Mouse (Mus musculus) embryonic facial prominence, embryonic 13.5 days (tissue): ENCODE results near the gene Crocc2. TPM values are rescaled to one million over a fixed set of nuclear protein-coding genes. Genes with fewer than 3 reads are reported as not detected.
A peak's percentile ranks its signal among the peaks of the same experiment; 100 is the strongest.

Source experiments
- ATAC-seq: fragments of 200-750 bp; cut with Nextera tagmentation; 2 replicates; pipeline ENCODE4 v1.8.0; 2017; ENCODE audit warnings: low read depth; ENCODE audit not compliant: insufficient number of reproducible peaks, insufficient read depth, low FRiP score, low TSS enrichment
- H3K27ac ChIP-seq: fragments of 300-500 bp; sonication (generic); 2 replicates; pipeline ENCODE4 v1.5.1; 2015; ENCODE audit warnings: moderate library complexity, mild to moderate bottlenecking, inconsistent platforms
- H3K27me3 ChIP-seq: fragments of 300-500 bp; sonication (generic); 2 replicates; pipeline ENCODE4 v1.6.1; 2015; ENCODE audit warnings: mild to moderate bottlenecking, inconsistent platforms
- H3K36me3 ChIP-seq: fragments of 300-500 bp; sonication (generic); 2 replicates; pipeline ENCODE4 v1.6.1; 2015; ENCODE audit warnings: mild to moderate bottlenecking, inconsistent platforms
- H3K4me1 ChIP-seq: fragments of 300-500 bp; sonication (generic); 2 replicates; pipeline ENCODE4 v1.6.1; 2015; ENCODE audit warnings: inconsistent platforms
- H3K4me2 ChIP-seq: fragments of 300-500 bp; sonication (generic); 2 replicates; pipeline ENCODE4 v1.6.1; 2015; ENCODE audit warnings: moderate library complexity, mild to moderate bottlenecking, inconsistent platforms
- H3K4me3 ChIP-seq: fragments of 300-500 bp; sonication (generic); 2 replicates; pipeline ENCODE4 v1.5.1; 2015; ENCODE audit warnings: mild to moderate bottlenecking, inconsistent platforms
- H3K9ac ChIP-seq: fragments of 300-500 bp; sonication (generic); 2 replicates; pipeline ENCODE4 v1.6.1; 2015; ENCODE audit warnings: mild to moderate bottlenecking, inconsistent platforms
- H3K9me3 ChIP-seq: fragments of 300-500 bp; sonication (generic); 2 replicates; pipeline ENCODE4 v1.6.1; 2016; ENCODE audit warnings: inconsistent platforms
- WGBS: fragments of 180-500 bp; shearing (Covaris S2); methylation state at CpG from one replicate; pipeline ENCODE4 v1.1.7; 2015; ENCODE audit warnings: mixed read lengths; 5-methylcytosine and 5-hydroxymethylcytosine counted together
- polyA plus RNA-seq: library from polyadenylated mRNA; unstranded; fragments of >200 nt; fragmentation: Nextera tagmentation; extraction: Ambion mirVana; gene quantifications from 2 replicates; pipeline ENCODE4 v1.2.1, GENCODE M21; 2015

Gene Crocc2
- 0.04 and 0.08 TPM in 2 replicates for polyA plus RNA-seq

DNA sequence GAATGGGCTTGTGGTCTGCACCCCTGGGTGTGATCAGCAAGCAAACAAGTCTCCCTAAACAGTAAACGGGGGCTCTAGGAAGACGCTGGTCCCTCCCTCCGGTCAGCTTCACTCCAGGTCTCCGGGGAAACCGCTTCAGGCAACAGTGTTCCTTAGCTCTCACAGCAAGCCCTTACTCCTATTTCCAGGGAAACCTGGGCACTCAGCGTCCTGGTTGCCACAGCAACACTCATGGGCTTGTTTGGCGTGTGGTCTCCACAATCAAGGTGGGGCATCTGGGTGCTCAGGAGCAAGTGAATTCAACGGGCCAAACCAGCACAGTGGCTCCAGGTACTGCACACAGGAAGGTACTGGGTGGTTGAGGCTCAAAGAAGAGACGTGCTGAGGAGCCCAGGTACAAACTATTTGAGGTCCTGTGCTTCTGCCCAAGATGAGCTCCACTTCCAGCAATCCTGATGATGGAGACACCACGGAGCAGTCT, at the start of gene Crocc2:
Gene Crocc2, plus strand, starts transcription at position 431 of the 481 bp plus-strand sequence.
- Histone ChIP-seq H3K9me3 (no peaks in the 10 kb centered on the region), H3K27me3 (peaks cover 3% of the 10 kb centered on the region; the same call in 1 of the 2 replicates), H3K4me1 (peaks cover 4% of the 10 kb centered on the region; the same call in 1 of the 2 replicates), H3K4me2 (no peak within 1 kb of the TSS), H3K4me3 (no peak within 1 kb of the TSS), H3K27ac (no peak within 1 kb of the TSS), H3K36me3 (no peaks in the 10 kb centered on the region), H3K9ac (no peak within 1 kb of the TSS)
- WGBS: 35% methylated on average over 10 of the region's 10 CpGs
- ATAC-seq: no peak

DNA sequence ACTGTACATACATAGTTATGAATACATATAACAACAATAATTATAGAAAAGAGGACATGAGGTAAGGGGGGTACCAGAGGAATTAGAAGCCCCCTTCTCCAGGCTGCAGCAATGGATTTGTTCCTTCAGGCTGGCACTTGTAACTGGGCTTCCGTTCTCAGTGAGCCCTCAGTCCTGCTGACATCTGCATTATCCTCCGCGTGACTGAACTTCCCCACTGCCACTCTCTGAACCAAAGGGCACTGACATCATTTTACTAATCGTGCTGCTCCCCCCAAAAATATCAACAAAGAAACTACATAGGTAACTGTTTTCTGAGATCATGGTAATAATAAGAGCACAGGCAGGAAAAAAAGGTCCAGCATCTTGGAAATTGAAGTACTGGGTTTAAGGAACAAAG, 49.7 kb upstream of the Crocc2 start:
- H3K27ac ChIP-seq: no peak overlapping the region
- H3K4me2 ChIP-seq: no peak overlapping the region
- no peak overlapping the region for H3K9ac ChIP-seq
- H3K36me3 ChIP-seq: no peaks in the 10 kb centered on the region
- H3K4me1 ChIP-seq: peaks cover 14% of the 10 kb centered on the region
- H3K4me3 ChIP-seq: no peak overlapping the region
- no peaks in the 10 kb centered on the region for H3K9me3 ChIP-seq
- WGBS: 31% methylated on average over 4 of the region's 4 CpGs
- ATAC-seq: no peak
- H3K27me3 ChIP-seq: no peaks in the 10 kb centered on the region

DNA sequence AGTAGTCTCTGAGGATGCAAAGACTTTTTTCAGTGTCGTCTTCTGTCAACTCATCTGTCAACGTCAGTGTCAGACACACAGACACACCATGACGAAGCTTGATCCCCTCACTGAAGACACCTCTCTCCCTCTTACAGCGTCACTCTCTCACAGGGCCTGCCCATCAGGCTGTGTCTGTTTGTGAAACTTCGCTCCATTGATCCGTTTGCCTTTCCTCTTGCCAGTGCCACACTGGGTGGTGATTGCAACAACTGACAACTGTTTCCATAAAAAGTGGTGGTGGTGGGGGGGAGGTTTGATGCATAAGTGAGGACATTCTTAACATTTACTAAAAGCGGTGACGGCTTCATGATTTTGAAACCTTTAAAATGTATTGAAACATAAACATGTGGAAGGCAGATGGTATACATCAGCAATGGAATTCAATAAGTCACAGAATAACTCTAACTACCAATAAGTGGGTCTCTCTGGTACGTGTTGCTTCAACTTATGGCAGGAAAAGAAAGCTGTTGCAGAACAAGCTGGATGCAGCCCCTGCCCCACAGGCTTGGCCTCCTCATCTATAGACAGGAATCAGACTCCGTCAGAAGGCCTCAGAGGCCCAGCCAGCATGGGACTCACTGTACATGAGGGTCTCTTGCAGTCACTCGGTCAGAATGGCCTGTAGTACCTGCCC, 45.2 kb upstream of the Crocc2 start:
- H3K4me2 ChIP-seq: no peak overlapping the region
- H3K9me3 ChIP-seq: no peaks in the 10 kb centered on the region
- peak overlapping the region; percentile 71; the same call in 1 of the 2 replicates for H3K27ac ChIP-seq
- peaks cover 9% of the 10 kb centered on the region for H3K4me1 ChIP-seq
- H3K27me3 ChIP-seq: no peaks in the 10 kb centered on the region
- H3K4me3 ChIP-seq: no peak overlapping the region
- no peak for ATAC-seq
- no peaks in the 10 kb centered on the region for H3K36me3 ChIP-seq
- H3K9ac ChIP-seq: no peak overlapping the region
- whole genome bisulfite sequencing: 58% methylated on average over 11 of the region's 11 CpGs

DNA sequence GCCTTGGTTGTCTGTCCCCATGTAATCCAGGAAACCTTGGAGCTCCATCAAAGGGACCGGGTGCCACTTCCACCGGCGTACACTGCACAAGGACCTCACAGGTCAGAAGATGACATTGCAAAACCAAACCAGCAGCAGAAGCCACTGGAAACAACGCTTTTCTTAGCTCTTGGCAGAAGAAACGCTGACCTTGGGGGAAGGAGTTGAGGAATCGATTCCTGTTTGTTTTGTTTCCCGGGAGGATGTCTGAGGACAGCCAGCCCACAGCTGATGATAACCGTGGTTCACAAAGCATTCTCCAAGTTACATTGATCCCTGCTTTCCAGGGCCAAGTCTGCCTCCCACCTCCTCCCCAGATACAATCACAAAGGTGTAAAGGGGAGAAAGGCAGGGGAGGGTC, 44.5 kb upstream of the Crocc2 start:
- ATAC-seq: no peak
- Histone ChIP-seq H3K9me3 (no peaks in the 10 kb centered on the region), H3K27ac (no peak overlapping the region), H3K4me1 (peaks cover 16% of the 10 kb centered on the region), H3K9ac (no peak overlapping the region), H3K27me3 (no peaks in the 10 kb centered on the region), H3K4me3 (no peak overlapping the region), H3K4me2 (no peak overlapping the region), H3K36me3 (no peaks in the 10 kb centered on the region)
- WGBS: 77% methylated on average over 8 of the region's 8 CpGs

DNA sequence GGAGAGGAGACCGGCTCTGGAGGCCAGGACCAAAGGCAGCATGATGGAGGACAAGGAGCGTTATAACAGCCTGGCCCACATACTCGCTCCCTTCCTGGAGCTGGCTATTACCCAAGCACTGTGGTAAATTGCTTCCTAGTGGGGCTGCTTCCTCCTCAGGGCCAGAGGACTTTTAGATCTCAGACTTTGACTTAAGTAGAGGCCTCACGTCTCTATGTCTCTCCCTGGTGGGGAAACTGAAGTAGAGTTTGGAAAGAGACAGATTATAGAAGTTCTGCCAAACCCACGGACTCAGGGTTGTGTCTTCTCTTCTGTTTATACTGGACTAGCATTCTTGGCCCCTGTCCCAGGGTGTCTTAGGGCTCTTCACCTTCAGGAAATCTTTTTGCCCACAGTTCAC, 43.3 kb upstream of the Crocc2 start:
- no peak overlapping the region for H3K4me2 ChIP-seq
- H3K9me3 ChIP-seq: no peaks in the 10 kb centered on the region
- no peak overlapping the region for H3K4me3 ChIP-seq
- no peak overlapping the region for H3K9ac ChIP-seq
- H3K27me3 ChIP-seq: no peaks in the 10 kb centered on the region
- no peaks in the 10 kb centered on the region for H3K36me3 ChIP-seq
- 56% methylated on average over 5 of the region's 5 CpGs for WGBS
- H3K27ac ChIP-seq: no peak overlapping the region
- peaks cover 20% of the 10 kb centered on the region for H3K4me1 ChIP-seq
- no peak for ATAC-seq

DNA sequence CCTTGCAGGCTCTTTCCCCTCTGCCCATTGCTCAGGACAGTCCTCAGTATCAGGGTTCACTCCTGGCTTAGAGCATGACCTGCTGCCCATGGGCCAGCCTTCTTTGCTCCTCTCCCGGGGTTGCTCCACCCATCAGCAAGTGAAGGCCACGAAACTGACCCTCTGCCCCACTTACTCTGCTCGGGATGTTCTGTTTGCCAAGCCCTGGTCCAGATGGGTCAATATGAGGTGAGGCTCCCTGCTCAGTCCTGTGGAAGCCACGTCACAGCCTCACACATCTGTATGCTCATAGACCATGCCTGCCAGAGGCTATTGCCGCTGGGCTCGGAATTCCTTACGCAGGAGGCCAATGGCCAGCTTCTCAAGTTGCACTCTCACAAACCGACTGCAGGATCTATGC, 40.3 kb upstream of the Crocc2 start:
- H3K27ac ChIP-seq: no peak overlapping the region
- no peak overlapping the region for H3K4me2 ChIP-seq
- H3K36me3 ChIP-seq: no peaks in the 10 kb centered on the region
- H3K4me1 ChIP-seq: peaks cover 20% of the 10 kb centered on the region
- H3K27me3 ChIP-seq: no peaks in the 10 kb centered on the region
- no peak overlapping the region for H3K9ac ChIP-seq
- no peaks in the 10 kb centered on the region for H3K9me3 ChIP-seq
- no peak overlapping the region for H3K4me3 ChIP-seq
- ATAC-seq: no peak
- 74% methylated on average over 8 of the region's 8 CpGs for WGBS

DNA sequence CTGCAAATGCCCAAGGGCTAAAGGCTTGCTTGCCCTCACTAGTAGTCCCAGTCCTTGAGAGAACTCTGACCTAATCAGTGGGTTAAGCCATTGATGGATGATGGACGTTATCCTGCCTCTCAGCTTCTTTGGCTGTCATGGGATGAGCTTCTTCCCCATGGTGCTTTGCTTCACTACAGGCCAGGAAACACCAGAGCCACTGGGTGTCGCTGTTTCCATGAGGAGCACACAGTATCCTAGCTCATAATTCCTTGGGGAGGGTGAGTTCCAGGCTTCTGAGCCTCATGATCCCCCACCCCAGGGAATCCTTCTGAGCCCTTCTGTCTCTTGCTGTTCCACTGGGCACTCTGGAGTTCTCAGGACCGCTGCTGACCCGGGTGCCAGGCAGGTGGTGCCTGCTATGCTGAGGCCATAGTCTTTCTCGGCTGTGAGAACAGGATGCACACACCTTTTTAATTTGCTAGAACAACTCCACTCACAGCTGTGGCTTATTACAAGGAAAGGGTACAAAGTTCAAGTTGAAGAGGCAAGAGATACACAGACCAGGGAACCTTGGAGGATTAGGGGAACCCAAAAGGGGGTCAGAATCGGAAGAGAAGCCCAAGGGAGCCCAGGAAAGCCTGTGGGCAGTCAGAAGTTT, 39.7 kb upstream of the Crocc2 start:
- ATAC-seq: 0 out of 2 replicates have a peak, but pooled peaks have one; percentile 38
- no peaks in the 10 kb centered on the region for H3K27me3 ChIP-seq
- no peak overlapping the region for H3K9ac ChIP-seq

DNA sequence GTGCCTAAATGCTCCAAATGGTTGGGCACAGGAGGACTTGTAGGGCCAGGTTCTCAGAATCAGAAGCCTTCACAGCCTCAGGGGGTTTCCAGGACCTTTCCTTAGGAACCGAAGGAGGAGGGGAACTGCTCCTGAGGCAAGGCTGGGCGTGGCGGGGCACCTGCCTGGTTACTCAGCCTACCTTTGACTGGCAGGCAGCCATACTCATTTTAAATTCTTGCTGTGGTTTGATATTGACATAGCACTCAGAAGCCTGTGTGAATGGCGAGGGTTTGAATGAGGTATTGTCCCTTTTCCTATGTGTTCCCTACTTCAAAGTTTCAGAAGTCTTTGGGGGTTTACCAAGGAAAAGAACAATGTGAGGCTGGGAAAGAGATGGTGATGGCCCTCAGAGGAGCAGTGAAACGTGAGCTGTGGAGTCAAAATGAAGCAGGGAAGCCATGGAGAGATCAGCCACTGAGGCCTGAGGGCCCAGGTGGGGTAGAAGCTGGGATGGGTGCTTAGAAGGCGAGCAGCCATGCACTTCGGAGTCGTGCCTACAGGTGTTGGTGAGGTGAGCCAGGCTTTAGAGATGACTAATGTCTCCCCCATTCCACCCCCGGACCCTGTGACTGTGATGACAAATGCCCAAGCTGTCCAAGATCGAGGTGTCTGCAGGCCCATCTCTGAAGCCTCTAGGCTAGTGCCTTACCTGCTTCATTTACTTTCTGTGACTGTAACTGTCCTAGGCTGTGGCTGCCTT, 38.1 kb upstream of the Crocc2 start:
- Histone ChIP-seq H3K4me1 (peaks cover 11% of the 10 kb centered on the region), H3K36me3 (no peaks in the 10 kb centered on the region), H3K4me2 (no peak overlapping the region), H3K4me3 (no peak overlapping the region), H3K27ac (no peak overlapping the region), H3K27me3 (no peaks in the 10 kb centered on the region), H3K9ac (no peak overlapping the region), H3K9me3 (no peaks in the 10 kb centered on the region)
- no peak for ATAC-seq
- WGBS: 62% methylated on average over 10 of the region's 10 CpGs

More for the DNA sequence above, 39.7 kb upstream of the Crocc2 start:
- Histone ChIP-seq H3K4me2 (peak overlapping the region; percentile 3; the same call in 1 of the 2 replicates), H3K36me3 (no peaks in the 10 kb centered on the region), H3K4me1 (peaks cover 16% of the 10 kb centered on the region), H3K27ac (no peak overlapping the region), H3K4me3 (no peak overlapping the region), H3K9me3 (no peaks in the 10 kb centered on the region)
- WGBS: 9% methylated on average over 6 of the region's 6 CpGs

DNA sequence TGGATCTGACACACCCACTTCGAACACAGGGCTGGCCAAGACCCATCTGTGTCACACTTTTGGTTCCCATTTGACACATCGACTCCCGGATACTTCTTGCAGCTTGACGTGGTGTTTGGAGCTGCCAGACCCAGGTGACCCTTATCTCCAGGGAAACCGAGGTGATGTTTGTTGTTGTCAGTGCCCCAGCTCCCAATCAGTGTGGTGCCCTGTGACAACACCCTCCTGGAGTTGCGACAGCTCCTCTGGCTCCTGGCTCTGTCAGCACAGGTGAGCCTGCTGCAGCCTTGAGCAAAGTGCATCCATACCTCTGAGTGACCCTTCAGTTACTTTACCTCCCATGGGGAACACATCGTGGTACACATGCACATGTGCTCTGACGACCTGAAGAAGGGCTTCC, 35.8 kb upstream of the Crocc2 start:
- 66% methylated on average over 8 of the region's 8 CpGs for WGBS
- no peak for ATAC-seq
- Histone ChIP-seq H3K27ac (no peak overlapping the region), H3K27me3 (no peaks in the 10 kb centered on the region), H3K9ac (no peak overlapping the region), H3K4me2 (no peak overlapping the region), H3K9me3 (no peaks in the 10 kb centered on the region), H3K36me3 (no peaks in the 10 kb centered on the region), H3K4me3 (no peak overlapping the region), H3K4me1 (peaks cover 11% of the 10 kb centered on the region)

DNA sequence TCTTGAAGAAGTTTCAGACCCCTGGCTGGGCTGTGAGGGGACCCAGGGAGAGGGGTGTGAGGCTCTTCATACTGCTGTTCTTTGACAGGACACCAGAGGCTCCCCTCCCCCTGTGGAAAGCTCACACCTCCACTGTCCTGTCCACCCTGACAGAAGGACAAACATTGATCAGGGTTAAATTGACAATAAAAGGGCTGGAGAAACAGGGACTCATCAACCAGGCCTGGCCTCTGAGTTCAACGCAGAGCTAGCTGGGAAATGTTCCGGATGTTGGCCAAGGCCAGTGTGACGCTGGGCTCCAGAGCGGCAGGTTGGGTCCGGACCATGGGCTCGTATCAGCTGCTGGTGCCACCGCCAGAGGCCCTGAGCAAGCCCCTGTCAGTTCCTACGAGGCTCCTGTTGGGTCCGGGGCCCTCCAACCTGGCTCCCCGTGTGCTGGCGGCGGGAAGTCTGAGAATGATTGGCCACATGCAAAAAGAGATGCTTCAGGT, 33.4 kb upstream of the Crocc2 start, which contains the start of gene Agxt:
Gene Agxt, plus strand, starts transcription at position 205 of the 491 bp plus-strand sequence.
- H3K4me2 ChIP-seq: no peak within 1 kb of the TSS
- 83% methylated on average over 12 of the region's 12 CpGs for WGBS
- no peaks in the 10 kb centered on the region for H3K9me3 ChIP-seq
- no peak within 1 kb of the TSS for H3K9ac ChIP-seq
- no peak for ATAC-seq
- H3K27ac ChIP-seq: no peak within 1 kb of the TSS
- H3K4me3 ChIP-seq: no peak within 1 kb of the TSS
- H3K27me3 ChIP-seq: no peaks in the 10 kb centered on the region
- no peaks in the 10 kb centered on the region for H3K36me3 ChIP-seq
- no peaks in the 10 kb centered on the region for H3K4me1 ChIP-seq

DNA sequence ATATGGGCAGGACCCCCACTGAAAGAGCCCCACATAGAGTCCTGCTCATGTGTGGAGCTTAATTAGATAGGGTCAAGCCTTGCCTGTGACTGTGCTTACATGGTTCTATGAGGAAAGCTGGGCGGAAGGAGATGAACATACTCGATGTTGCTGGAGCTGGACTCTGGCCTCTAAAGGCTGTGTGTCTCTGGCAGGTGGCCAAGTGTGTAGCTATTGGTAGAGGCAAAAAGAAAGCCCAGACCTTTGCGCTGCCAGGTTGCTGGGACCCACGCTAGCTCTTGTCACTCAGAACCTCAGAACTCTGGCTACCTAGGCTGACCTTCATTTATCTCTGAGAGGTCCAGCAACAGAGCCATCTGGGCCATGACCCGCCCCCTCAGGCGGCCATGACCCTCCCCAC, 30.0 kb upstream of the Crocc2 start:
- ATAC-seq: no peak
- Histone ChIP-seq H3K4me1 (no peaks in the 10 kb centered on the region), H3K27ac (no peak overlapping the region), H3K9ac (no peak overlapping the region), H3K9me3 (no peaks in the 10 kb centered on the region), H3K36me3 (no peaks in the 10 kb centered on the region), H3K4me3 (no peak overlapping the region), H3K4me2 (no peak overlapping the region), H3K27me3 (no peaks in the 10 kb centered on the region)
- WGBS: 73% methylated on average over 6 of the region's 6 CpGs
